Mouse (Mus musculus) C2C12 (cell line): ENCODE data around the gene Arid3b.

Source experiments
- CTCF ChIP-seq: IDR thresholded peaks from one replicate; pipeline ENCODE4 v1.5.1; 2011; ENCODE audit not compliant: control insufficient read depth, insufficient read depth, insufficient read length
- MAX ChIP-seq: IDR thresholded peaks from one replicate; pipeline ENCODE4 v1.6.1; 2011; ENCODE audit warnings: mild to moderate bottlenecking, control low read depth
- MYOD1 ChIP-seq: IDR thresholded peaks from one replicate; pipeline ENCODE4 v1.6.1; 2011; ENCODE audit warnings: low read depth; ENCODE audit not compliant: control insufficient read depth, insufficient read length
- USF1 ChIP-seq: IDR thresholded peaks from one replicate; pipeline ENCODE4 v1.6.1; 2011; ENCODE audit warnings: low read depth, mild to moderate bottlenecking, control low read depth, moderate library complexity

DNA sequence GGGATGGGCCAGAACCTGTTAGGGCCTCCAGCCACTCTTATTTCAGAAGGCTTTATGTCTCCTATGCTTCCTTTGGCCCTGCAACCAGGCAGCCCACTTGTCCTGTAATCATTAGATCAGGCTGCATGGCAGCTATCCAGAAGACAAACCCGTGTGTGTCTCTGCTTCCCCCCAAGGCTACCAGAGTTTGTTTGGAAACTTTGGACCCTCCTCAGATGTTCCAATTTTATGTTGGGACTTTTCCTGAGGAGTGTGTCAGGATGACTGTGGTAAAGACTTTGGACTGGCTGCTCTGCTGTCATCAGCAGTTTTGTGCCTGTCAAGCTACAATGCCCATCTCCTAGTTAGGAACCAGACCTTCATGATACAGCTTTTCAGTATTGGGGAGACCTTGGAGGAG is 87.8 kb downstream of the Arid3b start:
- TF ChIP-seq CTCF (no peak), USF1 (no peak), MAX (no peak), MYOD1 (no peak)
